Mouse (Mus musculus) limb, embryonic 14.5 days (tissue): ENCODE data around the gene Sdhc. TPM values are rescaled to one million over a fixed set of nuclear protein-coding genes. Genes with fewer than 3 reads are reported as not detected.
"Not testable (repeated sequence)": the region's sequence is repeated elsewhere in the genome, so short reads cannot be mapped to it uniquely, and the experiment has no call there.

Source experiments
- ATAC-seq: fragments of 200-750 bp; cut with Nextera tagmentation; 2 replicates; pipeline ENCODE4 v1.8.0; 2017; ENCODE audit warnings: low read depth, moderate number of reproducible peaks, moderate TSS enrichment; ENCODE audit not compliant: low FRiP score
- DNase-seq: peaks from one replicate; pipeline ENCODE4 v3.0.0-alpha.2; 2015; ENCODE audit warnings: low spot score
- H3K27ac ChIP-seq: fragments of 300-500 bp; sonication (generic); replicated peaks from 2 replicates; pipeline ENCODE4 v1.5.1; 2014; ENCODE audit warnings: low read depth, mild to moderate bottlenecking, low read length, moderate library complexity, mixed read lengths
- H3K27me3 ChIP-seq: fragments of 300-500 bp; sonication (generic); 2 replicates; pipeline ENCODE4 v1.6.1; 2014; ENCODE audit warnings: low read length, mixed read lengths; ENCODE audit not compliant: control insufficient read depth, insufficient read depth
- H3K36me3 ChIP-seq: fragments of 300-500 bp; sonication (generic); 2 replicates; pipeline ENCODE4 v1.6.1; 2014; ENCODE audit warnings: mild to moderate bottlenecking, low read length, moderate library complexity, mixed read lengths; ENCODE audit not compliant: control insufficient read depth, insufficient read depth
- H3K4me1 ChIP-seq: fragments of 300-500 bp; sonication (generic); 2 replicates; pipeline ENCODE4 v1.6.1; 2014; ENCODE audit warnings: antibody characterized with exemption, low read length, mixed read lengths; ENCODE audit not compliant: control insufficient read depth, insufficient read depth
- H3K4me2 ChIP-seq: fragments of 300-500 bp; sonication (generic); replicated peaks from 2 replicates; pipeline ENCODE4 v1.6.1; 2014; ENCODE audit warnings: low read depth, mild to moderate bottlenecking, low read length, moderate library complexity; ENCODE audit not compliant: severe bottlenecking
- H3K4me3 ChIP-seq: fragments of 300-500 bp; sonication (generic); replicated peaks from 2 replicates; pipeline ENCODE4 v1.5.1; 2014; ENCODE audit warnings: low read length
- H3K9ac ChIP-seq: fragments of 300-500 bp; sonication (generic); 2 replicates; pipeline ENCODE4 v1.6.1; 2014; ENCODE audit warnings: mild to moderate bottlenecking, low read depth, low read length, moderate library complexity; ENCODE audit not compliant: severe bottlenecking
- H3K9me3 ChIP-seq: fragments of 300-500 bp; sonication (generic); 2 replicates; pipeline ENCODE4 v1.6.1; 2016; ENCODE audit warnings: low read length; ENCODE audit not compliant: control insufficient read depth
- POLR2A ChIP-seq: fragments of 200-500 bp; IDR thresholded peaks from 2 replicates; pipeline ENCODE4 v1.8.0; 2012; ENCODE audit warnings: inconsistent platforms, mild to moderate bottlenecking, moderate library complexity, borderline replicate concordance; ENCODE audit not compliant: insufficient read depth, insufficient read length; ENCODE audit errors: extremely low read depth
- WGBS: fragments of 180-500 bp; shearing (Covaris S2); extraction: QIAGEN DNeasy Blood & Tissue Kit; methylation state at CpG from one replicate; pipeline ENCODE4 v1.1.7; 2014; 5-methylcytosine and 5-hydroxymethylcytosine counted together
- polyA plus RNA-seq, 2 experiments: library from polyadenylated mRNA; depleted of rRNA in 1 of 2; stranded (reverse) in 1 of 2; unstranded in 1 of 2; fragments of >200 nt; fragmentation: Nextera tagmentation in 1 of 2; extraction: Ambion mirVana in 1 of 2; gene quantifications; 2 replicates each; pipeline versions ENCODE4 v1.2.1 to v1.2.3; 2012 to 2014

Sdhc gene
- polyA plus RNA-seq, 2 experiments = 246 to 281 TPM

- WGBS = 62% methylated on average over 3 of the region's 3 CpGs
- no peak overlapping the region for H3K4me3 ChIP-seq
- H3K9ac ChIP-seq = no peak overlapping the region
- no peak for ATAC-seq
- H3K4me1 ChIP-seq = no peaks in the 10 kb centered on the region
- H3K4me2 ChIP-seq = no peak overlapping the region
- no peak overlapping the region for H3K27ac ChIP-seq
- no peaks in the 10 kb centered on the region for H3K36me3 ChIP-seq
- no peak for TF ChIP-seq POLR2A
- DNase-seq = no peak
- H3K9me3 ChIP-seq = no peaks in the 10 kb centered on the region
- peaks cover 27% of the 10 kb centered on the region for H3K27me3 ChIP-seq
Observed at GRCm38 (mm10) chr1:171156644-171157043, 6.2 kb upstream of the Sdhc start.

- H3K9ac ChIP-seq = no peak overlapping the region
- 81% methylated on average over 4 of the region's 4 CpGs for WGBS
Observed at GRCm38 (mm10) chr1:171151966-171152365, 1.6 kb upstream of the Sdhc start.

GRCm38 (mm10) chr1:171150838-171151391 lies 512 bp upstream of the Sdhc start:
- H3K4me2 ChIP-seq = peak overlapping the region; percentile 65
- DNase-seq (no peak), ATAC-seq (0 out of 2 replicates have a peak, but pooled peaks have one; percentile 20)
- H3K36me3 ChIP-seq = peaks cover 2% of the 10 kb centered on the region; the same call in 1 of the 2 replicates
- 3% methylated on average over 18 of the region's 18 CpGs for WGBS
- peak overlapping the region; percentile 97 for H3K4me3 ChIP-seq
- H3K27ac ChIP-seq = peak overlapping the region; percentile 78
- no peaks in the 10 kb centered on the region for H3K9me3 ChIP-seq
- TF ChIP-seq POLR2A = no peak
- H3K27me3 ChIP-seq = no peaks in the 10 kb centered on the region
- H3K9ac ChIP-seq = peak overlapping the region; percentile 88
- peaks cover 13% of the 10 kb centered on the region for H3K4me1 ChIP-seq

More at GRCm38 (mm10) chr1:171151966-171152365, 1.6 kb upstream of the Sdhc start:
- Histone ChIP-seq H3K27me3 (peaks cover 3% of the 10 kb centered on the region; the same call in 1 of the 2 replicates), H3K4me3 (no peak overlapping the region), H3K9me3 (no peaks in the 10 kb centered on the region), H3K4me2 (no peak overlapping the region), H3K36me3 (no peaks in the 10 kb centered on the region), H3K4me1 (peaks cover 13% of the 10 kb centered on the region), H3K27ac (no peak overlapping the region)
- TF ChIP-seq POLR2A = no peak
- DNase-seq = no peak
- no peak for ATAC-seq

- 85% methylated on average over 9 of the region's 11 CpGs for WGBS
Observed at GRCm38 (mm10) chr1:171142981-171143380, 7.4 kb downstream of the Sdhc start.

GRCm38 (mm10) chr1:171137486-171138155 lies 12.8 kb downstream of the Sdhc start:
- not testable (repeated sequence) for H3K4me3 ChIP-seq, H3K9ac ChIP-seq, H3K27ac ChIP-seq, H3K9me3 ChIP-seq, H3K4me1 ChIP-seq, H3K27me3 ChIP-seq, ATAC-seq, H3K4me2 ChIP-seq, DNase-seq
- WGBS = 88% methylated on average over 8 of the region's 8 CpGs
- peaks cover 87% of the 10 kb centered on the region for H3K36me3 ChIP-seq

More at GRCm38 (mm10) chr1:171142981-171143380, 7.4 kb downstream of the Sdhc start:
- not testable (repeated sequence) for H3K4me1 ChIP-seq, H3K9ac ChIP-seq, H3K4me3 ChIP-seq, DNase-seq, H3K4me2 ChIP-seq, H3K27ac ChIP-seq, H3K27me3 ChIP-seq, ATAC-seq, H3K9me3 ChIP-seq
- peaks cover 67% of the 10 kb centered on the region for H3K36me3 ChIP-seq

GRCm38 (mm10) chr1:171135600-171135999 lies 14.8 kb downstream of the Sdhc start:
- Histone ChIP-seq H3K4me3 (no peak overlapping the region), H3K4me2 (no peak overlapping the region), H3K36me3 (peaks cover 84% of the 10 kb centered on the region), H3K27ac (no peak overlapping the region), H3K9me3 (no peaks in the 10 kb centered on the region), H3K4me1 (no peaks in the 10 kb centered on the region), H3K27me3 (no peaks in the 10 kb centered on the region), H3K9ac (no peak overlapping the region)
- WGBS = 90% methylated on average over 2 of the region's 2 CpGs
- no peak for ATAC-seq
- no peak for TF ChIP-seq POLR2A
- DNase-seq = no peak
